Comparison of ENCODE assay signal across 30 mouse cellular contexts in the genomic region with DNA sequence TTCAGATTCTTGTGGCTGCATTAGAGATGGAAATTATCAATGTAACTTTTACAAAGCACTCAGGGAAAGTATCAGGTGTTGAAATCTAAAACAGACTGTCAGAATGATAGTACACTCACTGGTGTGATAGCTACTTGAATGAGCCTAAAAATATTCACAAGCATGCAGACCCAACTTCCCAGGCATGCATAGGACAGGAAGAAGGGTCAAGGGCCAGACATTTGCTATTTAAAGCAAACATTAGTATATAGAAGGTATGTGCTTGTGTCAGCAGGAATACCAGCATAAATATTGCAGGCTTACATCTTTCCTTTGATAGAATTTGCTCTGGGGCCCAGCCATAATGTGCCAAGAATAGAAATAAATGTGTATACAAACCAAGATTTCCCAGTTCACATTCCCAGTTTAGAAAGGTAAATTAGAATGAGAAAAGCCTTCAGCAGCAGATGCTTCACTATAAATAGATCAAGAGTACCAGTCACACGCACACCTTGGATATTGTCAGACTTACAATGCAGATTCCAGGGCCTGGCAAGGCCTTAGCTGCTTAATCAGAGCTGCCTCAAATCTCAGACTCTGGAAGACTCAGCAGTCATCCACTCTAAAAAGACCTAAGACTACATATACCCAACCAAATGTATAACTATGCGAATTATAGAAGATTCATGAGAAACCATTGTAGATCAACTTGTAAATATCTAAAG. TPM values are rescaled to one million over a fixed set of nuclear protein-coding genes. Genes with fewer than 3 reads are reported as not detected.
A peak's percentile ranks its signal among the peaks of the same experiment; 100 is the strongest.
DNase-seq lines count a peak whose midpoint lies in the region; ATAC-seq lines count a peak whose summit lies in the region.
"Had no signal": no experiment of that assay in that cellular context is flagged by ENCODE, and none has a peak within 500 bp of the region (broad histone marks: within the 10 kb centered on the region; RNA-seq: fewer than 3 reads in every experiment).

No protein-coding gene starts in this region.

- WGBS in heart, embryonic 10.5 days, result 72% methylated on average over 2 of the region's 2 CpGs
- 59% methylated on average over 2 of the region's 2 CpGs for WGBS in heart, embryonic 15.5 days
- 85% methylated on average over 2 of the region's 2 CpGs for WGBS in embryonic facial prominence, embryonic 14.5 days

- H3K4me3 ChIP-seq in heart, embryonic 10.5 days, result no peak overlapping the region
- no peak overlapping the region for H3K4me3 ChIP-seq in heart, embryonic 15.5 days
- H3K4me3 ChIP-seq in embryonic facial prominence, embryonic 14.5 days (ENCODE audit: low read depth, low read length), result no peak overlapping the region
- H3K4me3 ChIP-seq: embryonic facial prominence, embryonic 12.5 days; forebrain, embryonic 10.5 days; hindbrain, embryonic 12.5 days; intestine, embryonic 15.5 days; liver, embryonic 12.5 days; midbrain, embryonic 12.5 days; neural tube, embryonic 13.5 days had no signal

- H3K9ac ChIP-seq in heart, embryonic 15.5 days, result no peak overlapping the region
- H3K9ac ChIP-seq in embryonic facial prominence, embryonic 14.5 days (ENCODE audit: low read depth, low read length), result no peak overlapping the region
- H3K9ac ChIP-seq: embryonic facial prominence, embryonic 12.5 days; hindbrain, embryonic 12.5 days; intestine, embryonic 15.5 days; liver, embryonic 12.5 days; midbrain, embryonic 12.5 days; neural tube, embryonic 13.5 days had no signal

- ATAC-seq in heart, embryonic 15.5 days (replicated peaks; ENCODE audit: insufficient number of reproducible peaks, insufficient read depth, low FRiP score, low read depth), result peak; percentile 73
- ATAC-seq in embryonic facial prominence, embryonic 14.5 days (ENCODE audit: low read depth), result no peak
- ATAC-seq: CD4-positive, CD25-positive, alpha-beta regulatory T cell, adult 4 months; forebrain, embryonic 16.5 days; hindbrain, postnatal 0 days; intestine, embryonic 15.5 days; liver, embryonic 12.5 days had no signal

- no peak for DNase-seq in heart, embryonic 10.5 days (ENCODE audit: low spot score)
- DNase-seq in heart, postnatal 4 days, result no peak
- DNase-seq in heart, postnatal 10 days, result no peak
- DNase-seq in brain, adult 2 months (ENCODE audit: low read depth, low spot score), result peak; percentile 7
- peak; percentile 27 for DNase-seq in embryonic facial prominence, embryonic 14.5 days (ENCODE audit: low spot score)
- DNase-seq in right cerebral cortex, postnatal 25 days, result no peak
- DNase-seq: adrenal gland, postnatal 14 days; cerebellum, adult 18-20 months; cerebellum, postnatal 10 days; kidney, adult 2 months; kidney, postnatal 10 days; layer of hippocampus, postnatal 36 days; left cerebral cortex, postnatal 4 days; lung, adult 18-20 months; lung, postnatal 36 days; thymus, adult 2 months; thymus, postnatal 4 days had no signal

- no peaks in the 10 kb centered on the region for H3K9me3 ChIP-seq in heart, embryonic 10.5 days
- no peaks in the 10 kb centered on the region for H3K9me3 ChIP-seq in heart, embryonic 15.5 days (replicated peaks)
- no peaks in the 10 kb centered on the region for H3K9me3 ChIP-seq in embryonic facial prominence, embryonic 14.5 days (ENCODE audit: control insufficient read depth, low read length)
- H3K9me3 ChIP-seq: embryonic facial prominence, embryonic 12.5 days; forebrain, embryonic 10.5 days; hindbrain, embryonic 12.5 days; intestine, embryonic 15.5 days; liver, embryonic 12.5 days; midbrain, embryonic 12.5 days; neural tube, embryonic 13.5 days had no signal

- peak overlapping the region; percentile 63; the same call in 1 of the 2 replicates for H3K27ac ChIP-seq in heart, embryonic 10.5 days
- H3K27ac ChIP-seq in heart, embryonic 15.5 days, result peak overlapping the region; percentile 71
- H3K27ac ChIP-seq in embryonic facial prominence, embryonic 14.5 days (replicated peaks; ENCODE audit: low read depth, low read length), result no peak overlapping the region
- H3K27ac ChIP-seq: embryonic facial prominence, embryonic 12.5 days; forebrain, embryonic 10.5 days; hindbrain, embryonic 12.5 days; hindbrain, postnatal 0 days; intestine, embryonic 15.5 days; liver, embryonic 12.5 days; midbrain, embryonic 12.5 days; neural tube, embryonic 13.5 days had no signal

- no peaks in the 10 kb centered on the region for H3K27me3 ChIP-seq in heart, embryonic 10.5 days (ENCODE audit: insufficient read depth, poor library complexity, severe bottlenecking)
- H3K27me3 ChIP-seq in heart, embryonic 15.5 days, result no peaks in the 10 kb centered on the region
- H3K27me3 ChIP-seq in embryonic facial prominence, embryonic 14.5 days (replicated peaks; ENCODE audit: control insufficient read depth, insufficient read depth, low read length), result no peaks in the 10 kb centered on the region
- H3K27me3 ChIP-seq: embryonic facial prominence, embryonic 12.5 days; hindbrain, embryonic 12.5 days; intestine, embryonic 15.5 days; liver, embryonic 12.5 days; midbrain, embryonic 12.5 days; neural tube, embryonic 13.5 days had no signal

- no peaks in the 10 kb centered on the region for H3K4me1 ChIP-seq in heart, embryonic 10.5 days
- 0 out of 2 replicates have a peak, but pooled peaks cover 7% of the 10 kb centered on the region for H3K4me1 ChIP-seq in heart, embryonic 15.5 days (replicated peaks)
- H3K4me1 ChIP-seq in embryonic facial prominence, embryonic 14.5 days (ENCODE audit: control insufficient read depth, insufficient read depth, low read length), result no peaks in the 10 kb centered on the region
- H3K4me1 ChIP-seq: embryonic facial prominence, embryonic 12.5 days; forebrain, embryonic 10.5 days; hindbrain, embryonic 12.5 days; intestine, embryonic 15.5 days; liver, embryonic 12.5 days; midbrain, embryonic 12.5 days; neural tube, embryonic 13.5 days had no signal

- intact Hi-C loops in heart, postnatal 10 days (cut with DNase I), result no loop called here

- no peak overlapping the region for H3K4me2 ChIP-seq in heart, embryonic 15.5 days
- H3K4me2 ChIP-seq in embryonic facial prominence, embryonic 14.5 days (ENCODE audit: low read depth, low read length), result no peak overlapping the region
- H3K4me2 ChIP-seq: embryonic facial prominence, embryonic 12.5 days; hindbrain, embryonic 12.5 days; intestine, embryonic 15.5 days; liver, embryonic 12.5 days; midbrain, embryonic 12.5 days; neural tube, embryonic 13.5 days had no signal

- H3K36me3 ChIP-seq in heart, embryonic 10.5 days, result no peaks in the 10 kb centered on the region
- no peaks in the 10 kb centered on the region for H3K36me3 ChIP-seq in heart, embryonic 15.5 days
- no peaks in the 10 kb centered on the region for H3K36me3 ChIP-seq in embryonic facial prominence, embryonic 14.5 days (ENCODE audit: control insufficient read depth, insufficient read depth, low read length)
- H3K36me3 ChIP-seq: embryonic facial prominence, embryonic 12.5 days; forebrain, embryonic 10.5 days; hindbrain, embryonic 12.5 days; intestine, embryonic 15.5 days; liver, embryonic 12.5 days; midbrain, embryonic 12.5 days; neural tube, embryonic 13.5 days had no signal

RNA-seq across cellular contexts. Expression of a gene that starts 55.7 kb away (rescaled TPM):
- 0.20 and 0.33 TPM in 2 replicates for polyA plus RNA-seq in heart, embryonic 10.5 days (2016; fragmentation: Nextera tagmentation; extraction: Ambion mirVana)
- under 1 TPM; 0.11 to 0.26 TPM for total RNA-seq in heart, postnatal 4 days (2021)
- 0.10 and 0.20 TPM in 2 replicates for polyA plus RNA-seq in heart, embryonic 15.5 days (2015; fragmentation: Nextera tagmentation; extraction: Ambion mirVana)
- under 1 TPM; 0.05 to 0.12 TPM for total RNA-seq in heart, postnatal 10 days (2021)
- 0.84 and 0.89 TPM in 2 replicates for polyA plus RNA-seq in embryonic facial prominence, embryonic 14.5 days (2014; fragmentation: Nextera tagmentation; extraction: Ambion mirVana)
- total RNA-seq: common myeloid progenitor, adult 5-6 weeks; megakaryocyte, adult 5-6 weeks had no signal
- polyA plus RNA-seq: liver, embryonic 12.5 days; thymus, adult 2 months had no signal

Comparison
In these comparisons a context has a peak if more than half of its experiments do, and no peak if none do; other contexts are left out.
1. DNase-seq: peak in brain, adult 2 months (single experiment) and embryonic facial prominence, embryonic 14.5 days (single experiment); none in heart, embryonic 10.5 days (single experiment), heart, postnatal 4 days (single experiment), heart, postnatal 10 days (0 of 2) and right cerebral cortex, postnatal 25 days (single experiment).